ENCODE assay signal across 9 mouse cellular contexts in genomic region chr9:32646539-32647258, GRCm38 (mm10). TPM values are rescaled to one million over a fixed set of nuclear protein-coding genes. Genes with fewer than 3 reads are reported as not detected.
DNase-seq lines count a peak whose midpoint lies in the region; ATAC-seq and TF ChIP-seq lines count a peak whose summit lies in the region.
"Had no signal": no experiment of that assay in that cellular context is flagged by ENCODE, and none has a peak within 500 bp of the region (broad histone marks: within the 10 kb centered on the region; RNA-seq: fewer than 3 reads in every experiment).

No protein-coding gene starts in this region.

- peak; percentile 69; the same call in 1 of the 2 replicates for TF ChIP-seq POLR2A in heart, adult 2 months (IDR thresholded peaks at IDR 0.05; ENCODE audit: insufficient read depth, low read depth, low read length)

- WGBS in hindbrain, embryonic 13.5 days, result 48% methylated on average over 11 of the region's 11 CpGs
- 49% methylated on average over 11 of the region's 11 CpGs for WGBS in hindbrain, embryonic 16.5 days
- 17% methylated on average over 11 of the region's 11 CpGs for WGBS in heart, adult 2 months
- 22% methylated on average over 11 of the region's 11 CpGs for WGBS in kidney, embryonic 14.5 days
- WGBS in forebrain, embryonic 10.5 days, result 49% methylated on average over 11 of the region's 11 CpGs

- H3K4me2 ChIP-seq in hindbrain, embryonic 13.5 days, result peak overlapping the region; percentile 26; the same call in 1 of the 2 replicates
- no peak overlapping the region for H3K4me2 ChIP-seq in hindbrain, embryonic 16.5 days (ENCODE audit: low read length)
- peak overlapping the region; percentile 23 for H3K4me2 ChIP-seq in kidney, embryonic 14.5 days (replicated peaks; ENCODE audit: low read depth, low read length)

- TF ChIP-seq EP300 in heart, adult 2 months (IDR thresholded peaks at IDR 0.05; ENCODE audit: insufficient read depth, low read depth, low read length), result peak; percentile 89

- H3K27ac ChIP-seq in hindbrain, embryonic 13.5 days, result peak overlapping the region; percentile 23; the same call in 1 of the 2 replicates
- H3K27ac ChIP-seq in hindbrain, embryonic 16.5 days (ENCODE audit: low read depth, low read length), result no peak overlapping the region
- H3K27ac ChIP-seq in heart, adult 2 months, result peak overlapping the region; percentile 88
- peak overlapping the region; percentile 84; the same call in 1 of the 2 replicates for H3K27ac ChIP-seq in kidney, embryonic 14.5 days (ENCODE audit: low read depth, low read length)
- no peak overlapping the region for H3K27ac ChIP-seq in forebrain, embryonic 10.5 days

- H3K4me3 ChIP-seq in hindbrain, embryonic 13.5 days, result no peak overlapping the region
- no peak overlapping the region for H3K4me3 ChIP-seq in hindbrain, embryonic 16.5 days (ENCODE audit: low read length)
- peak overlapping the region; percentile 43 for H3K4me3 ChIP-seq in heart, adult 2 months
- no peak overlapping the region; the same call in 1 of the 2 replicates for H3K4me3 ChIP-seq in kidney, embryonic 14.5 days (ENCODE audit: low read length)
- H3K4me3 ChIP-seq in forebrain, embryonic 10.5 days, result no peak overlapping the region

- peaks cover 11% of the 10 kb centered on the region; the same call in 1 of the 2 replicates for H3K4me1 ChIP-seq in hindbrain, embryonic 13.5 days (replicated peaks)
- peaks cover 2% of the 10 kb centered on the region; the same call in 1 of the 2 replicates for H3K4me1 ChIP-seq in hindbrain, embryonic 16.5 days (ENCODE audit: control insufficient read depth, insufficient read depth, low read depth, low read length)
- peaks cover 21% of the 10 kb centered on the region for H3K4me1 ChIP-seq in heart, adult 2 months (ENCODE audit: control insufficient read depth, insufficient read depth, low read length)
- peaks cover 13% of the 10 kb centered on the region; the same call in 1 of the 2 replicates for H3K4me1 ChIP-seq in kidney, embryonic 14.5 days (ENCODE audit: control insufficient read depth, insufficient read depth, low read length)
- H3K4me1 ChIP-seq in forebrain, embryonic 10.5 days, result peaks cover 18% of the 10 kb centered on the region; the same call in 1 of the 2 replicates

- peak; percentile 71 to 83 for DNase-seq in heart, adult 2 months
- peak; percentile 58 to 81 for DNase-seq in lung, postnatal 4 days
- no peak for DNase-seq in forebrain, embryonic 10.5 days (ENCODE audit: extremely low spot score, low spot score)
- DNase-seq in layer of hippocampus, postnatal 10 days (ENCODE audit: low spot score in 2 of 2), result no peak

- H3K79me2 ChIP-seq in heart, adult 2 months (replicated peaks; ENCODE audit: control insufficient read depth, insufficient read depth, low read length), result no peaks in the 10 kb centered on the region

- H3K9me3 ChIP-seq in hindbrain, embryonic 13.5 days, result no peaks in the 10 kb centered on the region
- H3K9me3 ChIP-seq in hindbrain, embryonic 16.5 days (ENCODE audit: control insufficient read depth, low read length), result no peaks in the 10 kb centered on the region
- H3K9me3 ChIP-seq in kidney, embryonic 14.5 days (ENCODE audit: control insufficient read depth, low read length), result no peaks in the 10 kb centered on the region
- no peaks in the 10 kb centered on the region for H3K9me3 ChIP-seq in forebrain, embryonic 10.5 days

- no peaks in the 10 kb centered on the region for H3K36me3 ChIP-seq in hindbrain, embryonic 13.5 days
- H3K36me3 ChIP-seq in hindbrain, embryonic 16.5 days (ENCODE audit: control insufficient read depth, insufficient read depth, low read length), result no peaks in the 10 kb centered on the region
- peaks cover 27% of the 10 kb centered on the region for H3K36me3 ChIP-seq in heart, adult 2 months (ENCODE audit: control insufficient read depth, insufficient read depth, low read length)
- H3K36me3 ChIP-seq in kidney, embryonic 14.5 days (ENCODE audit: control insufficient read depth, insufficient read depth, low read length), result no peaks in the 10 kb centered on the region
- H3K36me3 ChIP-seq in forebrain, embryonic 10.5 days (replicated peaks), result no peaks in the 10 kb centered on the region

- no peak for ATAC-seq in hindbrain, embryonic 13.5 days (ENCODE audit: low FRiP score)
- ATAC-seq in hindbrain, embryonic 16.5 days, result no peak
- peak; percentile 89 for ATAC-seq in kidney, embryonic 14.5 days (ENCODE audit: low FRiP score, low TSS enrichment)
- ATAC-seq in cerebellum, adult (ENCODE audit: insufficient number of reproducible peaks, low FRiP score, low TSS enrichment), result no peak

- no peak overlapping the region for H3K9ac ChIP-seq in hindbrain, embryonic 13.5 days
- H3K9ac ChIP-seq in hindbrain, embryonic 16.5 days (ENCODE audit: low read depth, low read length), result no peak overlapping the region
- H3K9ac ChIP-seq in heart, adult 2 months (ENCODE audit: low read depth, low read length), result peak overlapping the region; percentile 65
- H3K9ac ChIP-seq in kidney, embryonic 14.5 days (ENCODE audit: low read depth, low read length), result no peak overlapping the region

- peaks cover 40% of the 10 kb centered on the region for H3K27me3 ChIP-seq in hindbrain, embryonic 13.5 days
- H3K27me3 ChIP-seq in hindbrain, embryonic 16.5 days (replicated peaks; ENCODE audit: control insufficient read depth, insufficient read depth, low read length), result peaks cover 4% of the 10 kb centered on the region
- no peaks in the 10 kb centered on the region for H3K27me3 ChIP-seq in heart, adult 2 months (ENCODE audit: control insufficient read depth, insufficient read depth, low read length)
- H3K27me3 ChIP-seq in kidney, embryonic 14.5 days (ENCODE audit: control insufficient read depth, insufficient read depth, low read length), result no peaks in the 10 kb centered on the region
- H3K27me3 ChIP-seq in forebrain, embryonic 10.5 days (ENCODE audit: poor library complexity, severe bottlenecking), result peaks cover 77% of the 10 kb centered on the region
- H3K27me3 ChIP-seq: CH12.LX had no signal

- intact Hi-C loops in heart, adult 2 months (cut with DNase I), result loop anchor here (2.0 kb wide), 1 partner anchor 20 kb away; no protein-coding TSS in a partner anchor

- no peak for TF ChIP-seq CTCF in heart, adult 2 months (IDR thresholded peaks at IDR 0.05)

RNA-seq across cellular contexts. Expression of gene Ets1, which starts 10.7 kb away (rescaled TPM):
- 23.2 and 24.3 TPM in 2 replicates for polyA plus RNA-seq in hindbrain, embryonic 13.5 days (2015; fragmentation: Nextera tagmentation; extraction: Ambion mirVana)
- polyA plus RNA-seq in hindbrain, embryonic 16.5 days (2015; fragmentation: Nextera tagmentation; extraction: Ambion mirVana), result 15.6 and 22.5 TPM in 2 replicates
- total RNA-seq in heart, adult 2 months (2021), result 10 to 100 TPM; 40.7 to 48.7 TPM
- 22.6 and 39.6 TPM in 2 replicates for polyA plus RNA-seq in heart, adult 2 months (2012; rRNA removed)
- 26.2 and 58.0 TPM in 2 replicates for polyA plus RNA-seq in kidney, embryonic 14.5 days (2014; fragmentation: Nextera tagmentation; extraction: Ambion mirVana)
- polyA plus RNA-seq in forebrain, embryonic 10.5 days (2016; fragmentation: Nextera tagmentation; extraction: Ambion mirVana), result 27.3 and 28.1 TPM in 2 replicates
- 10 to 100 TPM; 23.8 to 24.5 TPM for total RNA-seq in layer of hippocampus, postnatal 10 days (2021)

Comparison
In these comparisons a context has a peak if more than half of its experiments do, and no peak if none do; other contexts are left out.
1. H3K27ac ChIP-seq: peak in hindbrain, embryonic 13.5 days (single experiment), heart, adult 2 months (single experiment) and kidney, embryonic 14.5 days (single experiment); none in hindbrain, embryonic 16.5 days (single experiment) and forebrain, embryonic 10.5 days (single experiment).
2. DNase-seq: peak in heart, adult 2 months (2 of 2) and lung, postnatal 4 days (2 of 2); none in forebrain, embryonic 10.5 days (single experiment) and layer of hippocampus, postnatal 10 days (0 of 2).